Mouse (Mus musculus) ES-E14 (cell line): ENCODE measurements around the gene Rdh13.

Experiments used
- HCFC1 ChIP-seq: IDR thresholded peaks from 2 replicates; pipeline ENCODE4 v1.6.1; 2012; ENCODE audit warnings: low read length, inconsistent platforms, borderline replicate concordance; ENCODE audit not compliant: insufficient read depth
- ZC3H11A ChIP-seq: IDR thresholded peaks from 2 replicates; pipeline ENCODE4 v1.6.1; 2012; ENCODE audit warnings: low read depth, mild to moderate bottlenecking, inconsistent platforms, low read length, borderline replicate concordance
- ZNF384 ChIP-seq: IDR thresholded peaks from 2 replicates; pipeline ENCODE4 v1.6.1; 2012; ENCODE audit warnings: low read depth, low read length, inconsistent platforms

DNA sequence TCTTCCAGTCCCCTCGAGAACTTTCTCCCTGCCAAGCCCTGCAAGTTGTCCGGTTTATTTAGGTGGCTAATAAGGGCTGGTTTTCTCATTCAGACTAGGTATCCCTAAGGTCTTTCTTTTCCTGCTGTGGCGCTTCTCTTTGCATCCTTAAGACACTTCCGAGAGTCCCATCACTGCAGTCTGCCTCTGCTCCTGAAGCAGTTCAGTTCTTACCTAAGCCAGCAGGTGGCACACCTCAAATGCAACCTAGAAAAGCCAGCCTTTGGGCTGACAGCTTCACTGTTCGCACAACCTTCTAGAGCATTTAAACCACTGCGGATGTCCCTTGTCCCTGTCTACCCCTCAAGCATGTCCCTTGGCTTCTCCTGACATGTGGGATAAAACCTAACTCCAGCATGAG is 34.2 kb upstream of the Rdh13 start:
- TF ChIP-seq ZC3H11A (peak; percentile 18; the same call in 1 of the 2 replicates), HCFC1 (no peak), ZNF384 (no peak)
